Mouse (Mus musculus) neural tube, embryonic 13.5 days (tissue): ENCODE data around the gene Mettl24. TPM values are rescaled to one million over a fixed set of nuclear protein-coding genes. Genes with fewer than 3 reads are reported as not detected.

Experiments used
- ATAC-seq: fragments of 200-750 bp; cut with Nextera tagmentation; 2 replicates; pipeline ENCODE4 v1.8.0; 2017; ENCODE audit warnings: low read depth, mild to moderate bottlenecking, moderate TSS enrichment, moderate library complexity
- H3K27ac ChIP-seq: fragments of 300-500 bp; sonication (generic); replicated peaks from 2 replicates; pipeline ENCODE4 v1.5.1; 2015; ENCODE audit warnings: moderate library complexity, mild to moderate bottlenecking, inconsistent platforms
- H3K27me3 ChIP-seq: fragments of 300-500 bp; sonication (generic); 2 replicates; pipeline ENCODE4 v1.6.1; 2015; ENCODE audit warnings: mild to moderate bottlenecking, inconsistent platforms
- H3K36me3 ChIP-seq: fragments of 300-500 bp; sonication (generic); 2 replicates; pipeline ENCODE4 v1.6.1; 2015; ENCODE audit warnings: mild to moderate bottlenecking, inconsistent platforms
- H3K4me1 ChIP-seq: fragments of 300-500 bp; sonication (generic); replicated peaks from 2 replicates; pipeline ENCODE4 v1.6.1; 2015; ENCODE audit warnings: inconsistent platforms
- H3K4me2 ChIP-seq: fragments of 300-500 bp; sonication (generic); 2 replicates; pipeline ENCODE4 v1.6.1; 2015; ENCODE audit warnings: inconsistent platforms, mild to moderate bottlenecking, moderate library complexity
- H3K4me3 ChIP-seq: fragments of 300-500 bp; sonication (generic); 2 replicates; pipeline ENCODE4 v1.5.1; 2015; ENCODE audit warnings: mild to moderate bottlenecking, inconsistent platforms
- H3K9ac ChIP-seq: fragments of 300-500 bp; sonication (generic); 2 replicates; pipeline ENCODE4 v1.6.1; 2015; ENCODE audit warnings: moderate library complexity, mild to moderate bottlenecking, inconsistent platforms
- H3K9me3 ChIP-seq: fragments of 300-500 bp; sonication (generic); 2 replicates; pipeline ENCODE4 v1.6.1; 2016; ENCODE audit warnings: inconsistent platforms
- WGBS: fragments of 180-500 bp; shearing (Covaris S2); methylation state at CpG from one replicate; pipeline ENCODE4 v1.1.7; 2015; 5-methylcytosine and 5-hydroxymethylcytosine counted together
- polyA plus RNA-seq: library from polyadenylated mRNA; unstranded; fragments of >200 nt; fragmentation: Nextera tagmentation; extraction: Ambion mirVana; gene quantifications from 2 replicates; pipeline ENCODE4 v1.2.1, GENCODE M21; 2015

Gene Mettl24
- polyA plus RNA-seq, 1 experiment from 2014 or later: 0.70 TPM

DNA sequence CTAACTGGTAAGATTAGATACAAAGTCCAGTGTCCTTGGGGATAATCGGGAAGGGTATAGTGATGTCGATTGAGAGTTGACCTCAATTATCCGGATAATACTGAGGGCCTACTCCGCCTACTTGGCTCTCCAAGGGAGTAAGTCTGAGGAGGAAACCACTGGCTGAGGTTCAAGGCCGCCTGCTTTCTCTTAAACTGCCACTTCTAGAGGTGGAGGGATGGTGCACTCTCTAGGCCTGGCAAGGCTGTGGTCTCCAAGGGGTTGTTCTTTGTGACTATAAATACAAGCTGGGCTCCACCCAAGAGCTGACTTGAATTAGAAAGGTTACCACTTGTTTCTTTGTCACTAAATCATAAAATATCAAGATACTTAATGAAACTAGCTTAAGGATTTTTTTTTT is 157.0 kb downstream of the Mettl24 start:
- no peak overlapping the region for H3K4me2 ChIP-seq
- no peak overlapping the region for H3K4me3 ChIP-seq
- no peak overlapping the region for H3K9ac ChIP-seq
- H3K36me3 ChIP-seq: peaks cover 56% of the 10 kb centered on the region
- peaks cover 11% of the 10 kb centered on the region; the same call in 1 of the 2 replicates for H3K4me1 ChIP-seq
- H3K27ac ChIP-seq: no peak overlapping the region
- no peak for ATAC-seq
- H3K9me3 ChIP-seq: no peaks in the 10 kb centered on the region
- 86% methylated on average over 5 of the region's 5 CpGs for WGBS
- no peaks in the 10 kb centered on the region for H3K27me3 ChIP-seq

- H3K36me3 ChIP-seq: peaks cover 63% of the 10 kb centered on the region
- H3K4me2 ChIP-seq: peak overlapping the region; percentile 6; the same call in 1 of the 2 replicates
- peaks cover 11% of the 10 kb centered on the region; the same call in 1 of the 2 replicates for H3K4me1 ChIP-seq
- H3K4me3 ChIP-seq: no peak overlapping the region
- no peak; the same call in 1 of the 2 replicates for ATAC-seq
- H3K27ac ChIP-seq: peak overlapping the region; percentile 80
- H3K9me3 ChIP-seq: no peaks in the 10 kb centered on the region
- 75% methylated on average over 5 of the region's 5 CpGs for WGBS
- H3K27me3 ChIP-seq: no peaks in the 10 kb centered on the region
- no peak overlapping the region for H3K9ac ChIP-seq
Measured at GRCm38 (mm10) chr10:40843841-40844240, 160.8 kb downstream of the Mettl24 start.

DNA sequence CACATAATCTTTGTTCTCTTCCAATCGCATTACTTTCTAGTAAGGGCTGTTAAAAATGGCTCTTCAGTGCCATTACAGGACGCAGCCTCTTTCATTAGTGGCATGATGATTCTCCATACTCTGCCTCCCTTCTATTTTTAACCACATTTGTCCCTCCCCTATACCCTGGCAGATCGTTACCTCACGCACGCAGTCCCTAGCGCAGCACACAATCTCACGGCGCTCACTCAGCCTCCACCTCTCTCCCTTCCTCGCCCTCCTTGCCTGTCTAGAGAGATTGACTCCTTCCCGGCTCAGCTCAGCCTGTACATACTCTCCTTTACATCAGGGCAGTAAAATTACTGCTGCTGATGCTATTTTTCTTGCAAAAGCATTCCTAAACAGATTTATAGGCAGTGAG is 161.5 kb downstream of the Mettl24 start:
- H3K4me2 ChIP-seq: peak overlapping the region; percentile 6; the same call in 1 of the 2 replicates
- peaks cover 63% of the 10 kb centered on the region for H3K36me3 ChIP-seq
- WGBS: 66% methylated on average over 10 of the region's 10 CpGs
- peak; percentile 87; the same call in 1 of the 2 replicates for ATAC-seq
- no peaks in the 10 kb centered on the region for H3K27me3 ChIP-seq
- H3K27ac ChIP-seq: peak overlapping the region; percentile 80
- no peaks in the 10 kb centered on the region for H3K9me3 ChIP-seq
- H3K4me1 ChIP-seq: peaks cover 11% of the 10 kb centered on the region; the same call in 1 of the 2 replicates
- no peak overlapping the region; the same call in 1 of the 2 replicates for H3K9ac ChIP-seq
- H3K4me3 ChIP-seq: no peak overlapping the region

- Histone ChIP-seq H3K36me3 (peaks cover 63% of the 10 kb centered on the region), H3K4me1 (peaks cover 11% of the 10 kb centered on the region; the same call in 1 of the 2 replicates), H3K9me3 (no peaks in the 10 kb centered on the region), H3K27ac (no peak overlapping the region), H3K4me3 (no peak overlapping the region), H3K9ac (no peak overlapping the region), H3K4me2 (no peak overlapping the region), H3K27me3 (no peaks in the 10 kb centered on the region)
- WGBS: 84% methylated on average over 6 of the region's 6 CpGs
- ATAC-seq: no peak
Measured at GRCm38 (mm10) chr10:40845626-40846025, 162.5 kb downstream of the Mettl24 start.

- H3K9me3 ChIP-seq: no peaks in the 10 kb centered on the region
Measured at GRCm38 (mm10) chr10:40847176-40847874, 164.2 kb downstream of the Mettl24 start.

DNA sequence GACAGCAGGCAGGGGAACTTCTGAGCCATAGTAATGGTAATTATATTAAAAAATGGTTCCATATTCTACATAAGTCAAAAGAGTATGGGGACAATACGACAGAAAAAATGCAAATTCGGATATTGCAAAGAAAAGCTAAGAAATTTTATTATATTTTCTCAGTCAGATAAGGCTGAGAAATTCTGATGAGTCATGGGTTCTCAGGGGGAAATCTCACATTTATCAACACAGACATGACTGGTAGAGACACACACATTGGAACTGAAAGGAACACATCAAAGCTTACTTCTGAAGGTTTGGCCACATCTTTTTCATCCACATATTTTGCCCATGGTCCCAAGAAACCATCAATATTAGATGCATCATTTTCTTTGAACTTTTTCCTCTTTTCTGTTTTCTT is 167.6 kb downstream of the Mettl24 start:
- Histone ChIP-seq H3K4me1 (no peaks in the 10 kb centered on the region), H3K4me2 (no peak overlapping the region), H3K9me3 (no peaks in the 10 kb centered on the region), H3K9ac (no peak overlapping the region), H3K27me3 (no peaks in the 10 kb centered on the region), H3K4me3 (no peak overlapping the region), H3K27ac (no peak overlapping the region), H3K36me3 (peaks cover 30% of the 10 kb centered on the region)
- ATAC-seq: no peak
- 88% methylated on average over 2 of the region's 2 CpGs for WGBS

More at GRCm38 (mm10) chr10:40847176-40847874, 164.2 kb downstream of the Mettl24 start:
- Histone ChIP-seq H3K4me3 (no peak overlapping the region), H3K9ac (no peak overlapping the region), H3K4me2 (no peak overlapping the region), H3K27ac (no peak overlapping the region), H3K36me3 (peaks cover 51% of the 10 kb centered on the region), H3K27me3 (no peaks in the 10 kb centered on the region), H3K4me1 (peaks cover 11% of the 10 kb centered on the region; the same call in 1 of the 2 replicates)
- 91% methylated on average over 10 of the region's 10 CpGs for WGBS
- ATAC-seq: no peak

DNA sequence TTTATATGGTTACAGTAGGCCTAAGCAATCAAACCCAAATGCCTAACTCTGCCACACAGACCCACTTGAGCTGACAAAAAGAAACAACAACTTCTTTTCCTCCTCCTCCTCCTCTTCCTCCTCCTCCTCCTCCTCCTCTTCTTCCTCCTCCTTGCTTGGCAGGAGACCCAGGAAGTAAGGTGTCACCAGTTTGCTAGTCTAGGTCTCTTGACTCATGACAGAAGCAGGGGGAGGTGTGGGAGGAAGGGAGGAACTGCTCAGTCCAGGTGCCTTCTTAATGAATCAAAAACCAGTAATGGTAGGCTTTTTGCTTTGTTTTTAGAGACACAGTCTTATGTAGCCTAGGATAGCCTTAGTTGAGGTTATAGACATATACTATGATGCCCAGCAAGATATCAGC is 168.1 kb downstream of the Mettl24 start:
- H3K9me3 ChIP-seq: no peaks in the 10 kb centered on the region
- H3K9ac ChIP-seq: no peak overlapping the region
- no peak for ATAC-seq
- no peak overlapping the region for H3K4me2 ChIP-seq
- H3K27ac ChIP-seq: no peak overlapping the region
- peaks cover 29% of the 10 kb centered on the region for H3K36me3 ChIP-seq
- H3K4me3 ChIP-seq: no peak overlapping the region
- H3K4me1 ChIP-seq: no peaks in the 10 kb centered on the region
- H3K27me3 ChIP-seq: no peaks in the 10 kb centered on the region

GRCm38 (mm10) chr10:40855616-40856015 is 172.5 kb downstream of the Mettl24 start:
- WGBS: 55% methylated on average over 2 of the region's 2 CpGs
- ATAC-seq: no peak
- no peak overlapping the region for H3K9ac ChIP-seq
- H3K36me3 ChIP-seq: 0 out of 2 replicates have a peak, but pooled peaks cover 5% of the 10 kb centered on the region
- H3K4me3 ChIP-seq: no peak overlapping the region
- no peaks in the 10 kb centered on the region for H3K9me3 ChIP-seq
- H3K27me3 ChIP-seq: no peaks in the 10 kb centered on the region
- no peaks in the 10 kb centered on the region for H3K4me1 ChIP-seq
- H3K4me2 ChIP-seq: no peak overlapping the region
- no peak overlapping the region for H3K27ac ChIP-seq

GRCm38 (mm10) chr10:40856703-40857102 is 173.6 kb downstream of the Mettl24 start:
- ATAC-seq: no peak

GRCm38 (mm10) chr10:40857599-40857998 is 174.5 kb downstream of the Mettl24 start:
- Histone ChIP-seq H3K4me2 (no peak overlapping the region), H3K36me3 (no peaks in the 10 kb centered on the region), H3K4me1 (no peaks in the 10 kb centered on the region), H3K27ac (no peak overlapping the region), H3K4me3 (no peak overlapping the region), H3K9ac (no peak overlapping the region), H3K9me3 (no peaks in the 10 kb centered on the region), H3K27me3 (no peaks in the 10 kb centered on the region)
- no peak for ATAC-seq
- WGBS: 75% methylated on average over 8 of the region's 8 CpGs

More at GRCm38 (mm10) chr10:40856703-40857102, 173.6 kb downstream of the Mettl24 start:
- H3K36me3 ChIP-seq: 0 out of 2 replicates have a peak, but pooled peaks cover 5% of the 10 kb centered on the region
- no peak overlapping the region for H3K4me3 ChIP-seq
- H3K4me1 ChIP-seq: no peaks in the 10 kb centered on the region
- no peaks in the 10 kb centered on the region for H3K27me3 ChIP-seq
- H3K27ac ChIP-seq: no peak overlapping the region
- 90% methylated on average over 7 of the region's 7 CpGs for whole genome bisulfite sequencing
- no peak overlapping the region for H3K4me2 ChIP-seq
- no peak overlapping the region for H3K9ac ChIP-seq
- no peaks in the 10 kb centered on the region for H3K9me3 ChIP-seq
